ENCODE assay signal across 26 mouse cellular contexts in the genomic region with DNA sequence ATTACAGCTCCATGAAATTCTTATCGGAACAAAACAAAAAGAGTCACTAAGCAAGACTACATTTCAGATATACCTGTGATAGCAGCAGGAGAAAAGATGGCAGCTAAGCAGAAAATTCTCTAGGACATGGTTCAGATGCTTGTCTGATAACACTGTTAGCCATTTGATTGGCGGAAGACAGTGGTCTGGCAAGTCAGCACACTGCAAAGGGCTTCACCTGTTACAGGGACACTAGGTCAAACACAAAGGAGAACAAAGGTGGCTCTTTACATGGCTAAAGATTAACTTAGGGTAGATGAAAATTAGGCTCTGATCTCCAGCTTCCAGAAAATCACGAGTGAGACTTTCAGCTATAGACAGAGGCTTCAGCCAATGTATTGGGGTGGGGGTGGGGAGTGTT. TPM values are rescaled to one million over a fixed set of nuclear protein-coding genes. Genes with fewer than 3 reads are reported as not detected.
DNase-seq lines count a peak whose midpoint lies in the region; ATAC-seq and TF ChIP-seq lines count a peak whose summit lies in the region.
"Had no signal": no experiment of that assay in that cellular context is flagged by ENCODE, and none has a peak within 500 bp of the region (broad histone marks: within the 10 kb centered on the region; RNA-seq: fewer than 3 reads in every experiment).

Gene Tfpi2, minus strand, starts transcription at position 170 of the 400 bp plus-strand sequence.

- no peak within 1 kb of the TSS for H3K27ac ChIP-seq in kidney, embryonic 14.5 days (ENCODE audit: low read depth, low read length)
- peak within 1 kb of the TSS; percentile 32; the same call in 1 of the 2 replicates for H3K27ac ChIP-seq in kidney, embryonic 15.5 days
- H3K27ac ChIP-seq in liver, adult 2 months (replicated peaks; ENCODE audit: insufficient read depth, low read depth, low read length), result peak within 1 kb of the TSS; percentile 94
- peak within 1 kb of the TSS; percentile 83 for H3K27ac ChIP-seq in liver, postnatal 0 days (ENCODE audit: low read depth)
- no peak within 1 kb of the TSS for H3K27ac ChIP-seq in midbrain, postnatal 0 days (ENCODE audit: low read depth, low read length)
- H3K27ac ChIP-seq: embryonic facial prominence, embryonic 12.5 days; heart, embryonic 10.5 days; hindbrain, embryonic 10.5 days; limb, embryonic 15.5 days had no signal

- TF ChIP-seq POLR2A in liver, adult 2 months (IDR thresholded peaks at IDR 0.05; ENCODE audit: extremely low read depth, insufficient read depth, low read length), result no peak

- no peak for TF ChIP-seq CTCF in liver, adult 2 months (IDR thresholded peaks at IDR 0.05; ENCODE audit: low read depth, low read length)
- no peak for TF ChIP-seq CTCF in liver, postnatal 0 days (IDR thresholded peaks at IDR 0.05; ENCODE audit: low read depth)
- no peak for TF ChIP-seq CTCF in midbrain, postnatal 0 days (IDR thresholded peaks at IDR 0.05)

- H3K4me3 ChIP-seq in kidney, embryonic 14.5 days (ENCODE audit: low read length), result no peak within 1 kb of the TSS
- no peak within 1 kb of the TSS for H3K4me3 ChIP-seq in kidney, embryonic 15.5 days (replicated peaks)
- peak within 1 kb of the TSS; percentile 65 for H3K4me3 ChIP-seq in liver, adult 2 months (ENCODE audit: insufficient read depth, low read depth, low read length)
- H3K4me3 ChIP-seq in liver, postnatal 0 days (ENCODE audit: low read depth, low read length), result peak within 1 kb of the TSS; percentile 38
- no peak within 1 kb of the TSS for H3K4me3 ChIP-seq in midbrain, postnatal 0 days (ENCODE audit: low read depth, low read length)
- H3K4me3 ChIP-seq: embryonic facial prominence, embryonic 12.5 days; heart, embryonic 10.5 days; hindbrain, embryonic 10.5 days; limb, embryonic 15.5 days; megakaryocyte, embryonic 14.5 days; myocyte had no signal

- H3K27me3 ChIP-seq in kidney, embryonic 14.5 days (ENCODE audit: control insufficient read depth, insufficient read depth, low read length), result no peaks in the 10 kb centered on the region
- H3K27me3 ChIP-seq in kidney, embryonic 15.5 days, result no peaks in the 10 kb centered on the region
- no peaks in the 10 kb centered on the region for H3K27me3 ChIP-seq in liver, adult 2 months (ENCODE audit: control insufficient read depth, insufficient read depth, low read length)
- no peaks in the 10 kb centered on the region for H3K27me3 ChIP-seq in liver, postnatal 0 days (ENCODE audit: insufficient read depth, low read length)
- H3K27me3 ChIP-seq in midbrain, postnatal 0 days (ENCODE audit: insufficient read depth, low read length), result no peaks in the 10 kb centered on the region
- H3K27me3 ChIP-seq: embryonic facial prominence, embryonic 12.5 days; limb, embryonic 15.5 days; megakaryocyte, embryonic 14.5 days had no signal

- 70% methylated on average over 3 of the region's 3 CpGs for WGBS in kidney, embryonic 14.5 days
- 73% methylated on average over 3 of the region's 3 CpGs for WGBS in kidney, embryonic 15.5 days
- 17% methylated on average over 3 of the region's 3 CpGs for WGBS in liver, adult 2 months
- 52% methylated on average over 3 of the region's 3 CpGs for WGBS in liver, postnatal 0 days (ENCODE audit: insufficient replicate concordance)
- 82% methylated on average over 3 of the region's 3 CpGs for WGBS in midbrain, postnatal 0 days

- H3K9ac ChIP-seq in kidney, embryonic 14.5 days (ENCODE audit: low read depth, low read length), result no peak within 1 kb of the TSS
- no peak within 1 kb of the TSS for H3K9ac ChIP-seq in kidney, embryonic 15.5 days
- H3K9ac ChIP-seq in liver, adult 2 months (ENCODE audit: low read depth, low read length), result peak within 1 kb of the TSS; percentile 89
- 0 out of 2 replicates have a peak within 1 kb of the TSS, but pooled peaks have one; percentile 16 for H3K9ac ChIP-seq in liver, postnatal 0 days (replicated peaks)
- H3K9ac ChIP-seq in midbrain, postnatal 0 days (replicated peaks; ENCODE audit: low read length, poor library complexity, severe bottlenecking), result no peak within 1 kb of the TSS
- H3K9ac ChIP-seq: embryonic facial prominence, embryonic 12.5 days; limb, embryonic 15.5 days had no signal

- TF ChIP-seq EP300 in liver, postnatal 0 days (IDR thresholded peaks at IDR 0.05; ENCODE audit: low read depth), result 0 out of 2 replicates have a peak, but pooled peaks have one; percentile 26

- ATAC-seq in kidney, embryonic 14.5 days (ENCODE audit: low FRiP score, low TSS enrichment), result no peak; the same call in 1 of the 2 replicates
- ATAC-seq in kidney, embryonic 15.5 days (replicated peaks; ENCODE audit: low FRiP score), result peak; percentile 66; the same call in 1 of the 2 replicates
- peak; percentile 99 for ATAC-seq in liver, postnatal 0 days
- no peak for ATAC-seq in midbrain, postnatal 0 days (ENCODE audit: low FRiP score)
- ATAC-seq: forebrain, embryonic 16.5 days had no signal

- DNase-seq in kidney, adult 8-10 months, result peak; percentile 21 to 59
- DNase-seq in liver, adult 2 months (ENCODE audit: extremely low read depth, low read depth, low spot score), result peak; percentile 100
- DNase-seq in liver, postnatal 0 days, result no peak
- DNase-seq in ovary, postnatal 14 days (ENCODE audit: low spot score), result no peak
- DNase-seq in midbrain, postnatal 0 days (ENCODE audit: low spot score), result no peak
- no peak for DNase-seq in right cerebral cortex, postnatal 25 days
- DNase-seq: adrenal gland, adult 8-10 months; cerebellum, postnatal 10 days; lung, postnatal 10 days; midbrain, embryonic 14.5 days; retina, postnatal 1 day; right cerebral cortex, postnatal 4 days; thymus, postnatal 25 days had no signal

- no peaks in the 10 kb centered on the region for H3K36me3 ChIP-seq in kidney, embryonic 14.5 days (ENCODE audit: control insufficient read depth, insufficient read depth, low read length)
- H3K36me3 ChIP-seq in kidney, embryonic 15.5 days, result no peaks in the 10 kb centered on the region
- no peaks in the 10 kb centered on the region for H3K36me3 ChIP-seq in liver, adult 2 months (ENCODE audit: control insufficient read depth, insufficient read depth, low read length)
- H3K36me3 ChIP-seq in liver, postnatal 0 days (replicated peaks; ENCODE audit: insufficient read depth, low read length), result no peaks in the 10 kb centered on the region
- no peaks in the 10 kb centered on the region for H3K36me3 ChIP-seq in midbrain, postnatal 0 days (ENCODE audit: insufficient read depth, low read length)
- H3K36me3 ChIP-seq: embryonic facial prominence, embryonic 12.5 days; heart, embryonic 10.5 days; hindbrain, embryonic 10.5 days; limb, embryonic 15.5 days had no signal

- peaks cover 6% of the 10 kb centered on the region; the same call in 1 of the 2 replicates for H3K79me2 ChIP-seq in liver, adult 2 months (ENCODE audit: control insufficient read depth, insufficient read depth, low read length)

- no peaks in the 10 kb centered on the region for H3K9me3 ChIP-seq in kidney, embryonic 14.5 days (ENCODE audit: control insufficient read depth, low read length)
- no peaks in the 10 kb centered on the region for H3K9me3 ChIP-seq in kidney, embryonic 15.5 days (replicated peaks)
- no peaks in the 10 kb centered on the region for H3K9me3 ChIP-seq in liver, postnatal 0 days (ENCODE audit: low read length)
- no peaks in the 10 kb centered on the region for H3K9me3 ChIP-seq in midbrain, postnatal 0 days (ENCODE audit: low read length)
- H3K9me3 ChIP-seq: embryonic facial prominence, embryonic 12.5 days; heart, embryonic 10.5 days; hindbrain, embryonic 10.5 days; limb, embryonic 15.5 days; megakaryocyte, embryonic 14.5 days had no signal

- no peak within 1 kb of the TSS for H3K4me2 ChIP-seq in kidney, embryonic 14.5 days (replicated peaks; ENCODE audit: low read depth, low read length)
- no peak within 1 kb of the TSS for H3K4me2 ChIP-seq in kidney, embryonic 15.5 days
- H3K4me2 ChIP-seq in liver, postnatal 0 days (ENCODE audit: low read depth, low read length), result peak within 1 kb of the TSS; percentile 53
- H3K4me2 ChIP-seq in midbrain, postnatal 0 days (ENCODE audit: low read depth, low read length, poor library complexity, severe bottlenecking), result no peak within 1 kb of the TSS
- H3K4me2 ChIP-seq: embryonic facial prominence, embryonic 12.5 days; limb, embryonic 15.5 days had no signal

- H3K4me1 ChIP-seq in kidney, embryonic 14.5 days (ENCODE audit: control insufficient read depth, insufficient read depth, low read length), result no peaks in the 10 kb centered on the region
- H3K4me1 ChIP-seq in kidney, embryonic 15.5 days, result no peaks in the 10 kb centered on the region
- H3K4me1 ChIP-seq in liver, adult 2 months (ENCODE audit: control insufficient read depth, insufficient read depth, low read length), result peaks cover 4% of the 10 kb centered on the region
- 0 out of 2 replicates have a peak, but pooled peaks cover 3% of the 10 kb centered on the region for H3K4me1 ChIP-seq in liver, postnatal 0 days (ENCODE audit: insufficient read depth)
- H3K4me1 ChIP-seq in midbrain, postnatal 0 days (ENCODE audit: insufficient read depth, low read length), result no peaks in the 10 kb centered on the region
- H3K4me1 ChIP-seq: embryonic facial prominence, embryonic 12.5 days; heart, embryonic 10.5 days; hindbrain, embryonic 10.5 days; limb, embryonic 15.5 days; megakaryocyte, embryonic 14.5 days had no signal

RNA-seq across cellular contexts. Expression of gene Tfpi2, which starts in this region (rescaled TPM):
- polyA plus RNA-seq in kidney, embryonic 14.5 days (2014; fragmentation: Nextera tagmentation; extraction: Ambion mirVana), result 0.83 and 2.1 TPM in 2 replicates
- 3.2 TPM in 2 replicates for polyA plus RNA-seq in kidney, embryonic 15.5 days (2015; fragmentation: Nextera tagmentation; extraction: Ambion mirVana)
- total RNA-seq in liver, adult 2 months (2014; rRNA removed), result 253 and 275 TPM in 2 replicates
- 69.7 and 90.9 TPM in 2 replicates for polyA plus RNA-seq in liver, adult 2 months (2012; rRNA removed)
- polyA plus RNA-seq in liver, postnatal 0 days (2015; fragmentation: Nextera tagmentation; extraction: Ambion mirVana), result 34.0 and 35.9 TPM in 2 replicates
- not detected in 2 replicates for total RNA-seq in midbrain, postnatal 0 days (2014; rRNA removed)
- polyA plus RNA-seq in midbrain, postnatal 0 days (2015; fragmentation: Nextera tagmentation; extraction: Ambion mirVana), result 0.28 and 0.36 TPM in 2 replicates
- total RNA-seq: left cerebral cortex, adult 18-20 months; left cerebral cortex, postnatal 36 days; neutrophil, adult 5-6 weeks had no signal
- polyA plus RNA-seq: testis, adult 2 months had no signal

Comparison
In these comparisons a context has a peak if more than half of its experiments do, and no peak if none do; other contexts are left out.
1. RNA of gene Tfpi2 (total RNA-seq): 253 to 275 TPM in liver, adult 2 months; not detected in midbrain, postnatal 0 days; every median in the first group is over 100 times any median in the second.
2. DNase-seq: peak in kidney, adult 8-10 months (2 of 2) and liver, adult 2 months (single experiment); none in liver, postnatal 0 days (single experiment), ovary, postnatal 14 days (single experiment), midbrain, postnatal 0 days (single experiment) and right cerebral cortex, postnatal 25 days (single experiment).
3. ATAC-seq: peak in kidney, embryonic 15.5 days (single experiment) and liver, postnatal 0 days (single experiment); none in kidney, embryonic 14.5 days (single experiment) and midbrain, postnatal 0 days (single experiment).
4. H3K27ac ChIP-seq: peak in kidney, embryonic 15.5 days (single experiment), liver, adult 2 months (single experiment) and liver, postnatal 0 days (single experiment); none in kidney, embryonic 14.5 days (single experiment) and midbrain, postnatal 0 days (single experiment).
5. H3K4me3 ChIP-seq: peak in liver, adult 2 months (single experiment) and liver, postnatal 0 days (single experiment); none in kidney, embryonic 14.5 days (single experiment), kidney, embryonic 15.5 days (single experiment) and midbrain, postnatal 0 days (single experiment).
6. H3K9ac ChIP-seq: peak in liver, adult 2 months (single experiment) and liver, postnatal 0 days (single experiment); none in kidney, embryonic 14.5 days (single experiment), kidney, embryonic 15.5 days (single experiment) and midbrain, postnatal 0 days (single experiment).